Mouse (Mus musculus): ENCODE results near the gene Plin4.

The Plin4 gene

GRCm38 (mm10) chr17:56109219-56110051 lies at the start of gene Plin4:
Gene Plin4, minus strand, starts transcription at chr17:56109803.
- no peak for DNase-seq

GRCm38 (mm10) chr17:56153643-56154042 lies 44.0 kb upstream of the Plin4 start:
- no peak for DNase-seq

- DNase-seq = no peak
Observed at GRCm38 (mm10) chr17:56149897-56150296, 40.3 kb upstream of the Plin4 start.

GRCm38 (mm10) chr17:56148790-56149618 lies 39.4 kb upstream of the Plin4 start:
- DNase-seq = no peak

- DNase-seq = no peak
Observed at GRCm38 (mm10) chr17:56148280-56148679, 38.7 kb upstream of the Plin4 start.

GRCm38 (mm10) chr17:56147420-56147819 lies 37.8 kb upstream of the Plin4 start:
- DNase-seq = no peak

GRCm38 (mm10) chr17:56146131-56146530 lies 36.5 kb upstream of the Plin4 start:
- no peak for DNase-seq

- DNase-seq = no peak
Observed at GRCm38 (mm10) chr17:56144546-56144945, 34.9 kb upstream of the Plin4 start.

- peak in 1 of 2 experiments; percentile 43 for DNase-seq
Observed at GRCm38 (mm10) chr17:56141702-56142605, 32.4 kb upstream of the Plin4 start.

GRCm38 (mm10) chr17:56139858-56140595 lies 30.4 kb upstream of the Plin4 start, which contains the start of gene Sema6b:
Gene Sema6b, minus strand, starts transcription at chr17:56140343.
- DNase-seq = peak; percentile 74

- DNase-seq = no peak
Observed at GRCm38 (mm10) chr17:56139355-56139754, 29.8 kb upstream of the Plin4 start.

- no peak for DNase-seq
Observed at GRCm38 (mm10) chr17:56137839-56138613, 28.4 kb upstream of the Plin4 start.

- DNase-seq = no peak
Observed at GRCm38 (mm10) chr17:56136558-56136957, 27.0 kb upstream of the Plin4 start.

GRCm38 (mm10) chr17:56134463-56134971 lies 24.9 kb upstream of the Plin4 start:
- DNase-seq = peak; percentile 73

GRCm38 (mm10) chr17:56133457-56134363 lies 24.1 kb upstream of the Plin4 start:
- no peak for DNase-seq

GRCm38 (mm10) chr17:56132661-56133060 lies 23.1 kb upstream of the Plin4 start:
- peak; percentile 59 to 60 for DNase-seq

- peak; percentile 65 to 70 for DNase-seq
Observed at GRCm38 (mm10) chr17:56131814-56132213, 22.2 kb upstream of the Plin4 start.

- no peak for DNase-seq
Observed at GRCm38 (mm10) chr17:56131136-56131535, 21.5 kb upstream of the Plin4 start.

GRCm38 (mm10) chr17:56128246-56128645 lies 18.6 kb upstream of the Plin4 start:
- DNase-seq = no peak

- no peak for DNase-seq
Observed at GRCm38 (mm10) chr17:56126175-56126574, 16.6 kb upstream of the Plin4 start.

All from thymus, postnatal 36 days (tissue).